In genomic region chr14:121932180-121932579, GRCm38 (mm10) we compare ENCODE assay signal across 33 mouse cellular contexts. TPM values are rescaled to one million over a fixed set of nuclear protein-coding genes. Genes with fewer than 3 reads are reported as not detected.
DNase-seq lines count a peak whose midpoint lies in the region; ATAC-seq and TF ChIP-seq lines count a peak whose summit lies in the region.
"Had no signal": no experiment of that assay in that cellular context is flagged by ENCODE, and none has a peak within 500 bp of the region (broad histone marks: within the 10 kb centered on the region; RNA-seq: fewer than 3 reads in every experiment).

No protein-coding gene starts in this region.

- TF ChIP-seq POLR2A in spleen, adult 2 months (IDR thresholded peaks at IDR 0.05; ENCODE audit: low read depth, low read length), result no peak

- 0 out of 2 replicates have a peak, but pooled peaks cover 2% of the 10 kb centered on the region for H3K4me1 ChIP-seq in forebrain, embryonic 10.5 days
- peaks cover 6% of the 10 kb centered on the region; the same call in 1 of the 2 replicates for H3K4me1 ChIP-seq in forebrain, embryonic 12.5 days
- no peaks in the 10 kb centered on the region; the same call in 1 of the 2 replicates for H3K4me1 ChIP-seq in intestine, embryonic 14.5 days (replicated peaks; ENCODE audit: control insufficient read depth, insufficient read depth, low read length)
- H3K4me1 ChIP-seq in intestine, embryonic 15.5 days (replicated peaks), result 0 out of 2 replicates have a peak, but pooled peaks cover 2% of the 10 kb centered on the region
- peaks cover 43% of the 10 kb centered on the region for H3K4me1 ChIP-seq in spleen, adult 2 months (ENCODE audit: control insufficient read depth, insufficient read depth, insufficient read length)
- H3K4me1 ChIP-seq: embryonic facial prominence, embryonic 12.5 days; hindbrain, embryonic 15.5 days had no signal

- H3K36me3 ChIP-seq in forebrain, embryonic 10.5 days (replicated peaks), result peaks cover 34% of the 10 kb centered on the region
- peaks cover 13% of the 10 kb centered on the region for H3K36me3 ChIP-seq in forebrain, embryonic 12.5 days (replicated peaks)
- H3K36me3 ChIP-seq in intestine, embryonic 14.5 days (ENCODE audit: control insufficient read depth, insufficient read depth, low read length), result peaks cover 9% of the 10 kb centered on the region; the same call in 1 of the 2 replicates
- H3K36me3 ChIP-seq in intestine, embryonic 15.5 days, result peaks cover 8% of the 10 kb centered on the region; the same call in 1 of the 2 replicates
- peaks cover 2% of the 10 kb centered on the region; the same call in 1 of the 2 replicates for H3K36me3 ChIP-seq in spleen, adult 2 months (ENCODE audit: control insufficient read depth, insufficient read depth, low read length)

- peak; percentile 13 for DNase-seq in forebrain, embryonic 10.5 days (ENCODE audit: extremely low spot score, low spot score)
- peak; percentile 38 for DNase-seq in intestine, embryonic 14.5 days (ENCODE audit: low spot score)
- DNase-seq in spleen, adult 2 months (ENCODE audit: low read depth in 1 of 2, low spot score in 2 of 2), result peak in 1 of 2 experiments; percentile 3
- DNase-seq in spleen, postnatal 14 days (ENCODE audit: low spot score in 2 of 2), result no peak
- no peak for DNase-seq in urinary bladder, postnatal 10 days (ENCODE audit: low spot score)
- DNase-seq: adrenal gland, postnatal 10 days; cerebellum, adult 11-12 months; cerebellum, adult 9-11 months; embryo, embryonic 11 days; forebrain, postnatal 0 days; gastrocnemius, postnatal 14 days; kidney, adult 8-10 months; kidney, postnatal 4 days; layer of hippocampus, postnatal 36 days; left cerebral cortex, postnatal 4 days; liver, embryonic 13.5 days; lung, adult 18-20 months; lung, postnatal 4 days; right cerebral cortex, postnatal 25 days; thymus, adult 2 months; thymus, postnatal 4 days had no signal

- no peak for ATAC-seq in forebrain, embryonic 12.5 days (ENCODE audit: low FRiP score)
- no peak for ATAC-seq in intestine, embryonic 14.5 days (replicated peaks; ENCODE audit: low FRiP score, low TSS enrichment, low read depth)
- ATAC-seq in intestine, embryonic 15.5 days, result no peak
- ATAC-seq: forebrain, postnatal 0 days; intestine, embryonic 16.5 days; lung, postnatal 0 days; Patski had no signal

- 0 out of 2 replicates have a peak overlapping the region, but pooled peaks have one; percentile 40 for H3K27ac ChIP-seq in forebrain, embryonic 10.5 days
- no peak overlapping the region for H3K27ac ChIP-seq in forebrain, embryonic 12.5 days
- no peak overlapping the region for H3K27ac ChIP-seq in intestine, embryonic 14.5 days (ENCODE audit: low read depth)
- no peak overlapping the region for H3K27ac ChIP-seq in intestine, embryonic 15.5 days
- peak overlapping the region; percentile 84 for H3K27ac ChIP-seq in spleen, adult 2 months (ENCODE audit: insufficient read depth, low read length)
- H3K27ac ChIP-seq: embryonic facial prominence, embryonic 12.5 days; hindbrain, embryonic 15.5 days; kidney, postnatal 0 days; liver, embryonic 13.5 days had no signal

- H3K9ac ChIP-seq in forebrain, embryonic 12.5 days, result no peak overlapping the region
- no peak overlapping the region for H3K9ac ChIP-seq in intestine, embryonic 14.5 days (ENCODE audit: low read length)
- H3K9ac ChIP-seq in intestine, embryonic 15.5 days, result no peak overlapping the region
- H3K9ac ChIP-seq: embryonic facial prominence, embryonic 12.5 days; forebrain, postnatal 0 days; hindbrain, embryonic 15.5 days; liver, embryonic 13.5 days; neural tube, embryonic 13.5 days had no signal

- no peaks in the 10 kb centered on the region for H3K27me3 ChIP-seq in forebrain, embryonic 10.5 days (ENCODE audit: poor library complexity, severe bottlenecking)
- no peaks in the 10 kb centered on the region for H3K27me3 ChIP-seq in forebrain, embryonic 12.5 days
- H3K27me3 ChIP-seq in intestine, embryonic 14.5 days (replicated peaks; ENCODE audit: control insufficient read depth, insufficient read depth, low read length), result no peaks in the 10 kb centered on the region
- no peaks in the 10 kb centered on the region for H3K27me3 ChIP-seq in intestine, embryonic 15.5 days (replicated peaks)
- no peaks in the 10 kb centered on the region for H3K27me3 ChIP-seq in spleen, adult 2 months (ENCODE audit: control insufficient read depth, insufficient read depth, low read length)
- H3K27me3 ChIP-seq: embryonic facial prominence, embryonic 12.5 days; hindbrain, embryonic 15.5 days; liver, embryonic 13.5 days; neural tube, embryonic 13.5 days; Patski had no signal

- no peak for TF ChIP-seq CTCF in spleen, adult 2 months (IDR thresholded peaks at IDR 0.05; ENCODE audit: extremely low read depth, insufficient read depth, insufficient read length, insufficient replicate concordance)

- 90% methylated on average over 4 of the region's 4 CpGs for WGBS in forebrain, embryonic 10.5 days
- 84% methylated on average over 4 of the region's 4 CpGs for WGBS in forebrain, embryonic 12.5 days
- WGBS in intestine, embryonic 14.5 days, result 91% methylated on average over 4 of the region's 4 CpGs
- WGBS in intestine, embryonic 15.5 days, result 92% methylated on average over 4 of the region's 4 CpGs
- WGBS in spleen, adult 2 months, result 83% methylated on average over 4 of the region's 4 CpGs

- no peak overlapping the region for H3K4me3 ChIP-seq in forebrain, embryonic 10.5 days
- H3K4me3 ChIP-seq in forebrain, embryonic 12.5 days (replicated peaks), result no peak overlapping the region
- H3K4me3 ChIP-seq in intestine, embryonic 14.5 days (ENCODE audit: low read depth, low read length), result no peak overlapping the region
- H3K4me3 ChIP-seq in intestine, embryonic 15.5 days (replicated peaks), result no peak overlapping the region
- no peak overlapping the region for H3K4me3 ChIP-seq in spleen, adult 2 months (ENCODE audit: extremely low read depth, insufficient read depth, insufficient read length)
- H3K4me3 ChIP-seq: embryonic facial prominence, embryonic 12.5 days; hindbrain, embryonic 15.5 days; liver, embryonic 13.5 days; megakaryocyte, embryonic 14.5 days; neural tube, embryonic 13.5 days had no signal

- H3K9me3 ChIP-seq in forebrain, embryonic 10.5 days, result peaks cover 11% of the 10 kb centered on the region
- H3K9me3 ChIP-seq in forebrain, embryonic 12.5 days, result 0 out of 2 replicates have a peak, but pooled peaks cover 3% of the 10 kb centered on the region
- H3K9me3 ChIP-seq in intestine, embryonic 14.5 days (ENCODE audit: control insufficient read depth, low read length), result peaks cover 8% of the 10 kb centered on the region; the same call in 1 of the 2 replicates
- no peaks in the 10 kb centered on the region for H3K9me3 ChIP-seq in intestine, embryonic 15.5 days
- H3K9me3 ChIP-seq: hindbrain, embryonic 15.5 days; liver, embryonic 13.5 days had no signal

- no peak overlapping the region for H3K4me2 ChIP-seq in forebrain, embryonic 12.5 days
- H3K4me2 ChIP-seq in intestine, embryonic 14.5 days (ENCODE audit: low read length), result no peak overlapping the region
- H3K4me2 ChIP-seq in intestine, embryonic 15.5 days (replicated peaks), result no peak overlapping the region
- H3K4me2 ChIP-seq: embryonic facial prominence, embryonic 12.5 days; heart, embryonic 11.5 days; hindbrain, embryonic 15.5 days; liver, embryonic 13.5 days; neural tube, embryonic 13.5 days had no signal

RNA-seq across cellular contexts. Expression of gene Gpr18, which starts 16.6 kb away (rescaled TPM):
- polyA plus RNA-seq in forebrain, embryonic 10.5 days (2016; fragmentation: Nextera tagmentation; extraction: Ambion mirVana), result 0.23 and 0.55 TPM in 2 replicates
- 0.20 and 0.35 TPM in 2 replicates for polyA plus RNA-seq in forebrain, embryonic 12.5 days (2016; fragmentation: Nextera tagmentation; extraction: Ambion mirVana)
- 0.23 and 0.62 TPM in 2 replicates for polyA plus RNA-seq in intestine, embryonic 14.5 days (2014; fragmentation: Nextera tagmentation; extraction: Ambion mirVana)
- polyA plus RNA-seq in intestine, embryonic 15.5 days (2015; fragmentation: Nextera tagmentation; extraction: Ambion mirVana), result 0.29 and 0.34 TPM in 2 replicates
- polyA plus RNA-seq in spleen, adult 2 months (2012; rRNA removed), result 91.9 and 111 TPM in 2 replicates
- polyA plus RNA-seq: forebrain, postnatal 0 days; limb, embryonic 14.5 days; liver, embryonic 13.5 days had no signal

RNA-seq across cellular contexts. Expression of gene Gpr183, which starts 32.8 kb away (rescaled TPM):
- polyA plus RNA-seq in forebrain, embryonic 10.5 days (2016; fragmentation: Nextera tagmentation; extraction: Ambion mirVana), result 1.9 and 2.5 TPM in 2 replicates
- polyA plus RNA-seq in forebrain, embryonic 12.5 days (2016; fragmentation: Nextera tagmentation; extraction: Ambion mirVana), result 1.4 and 1.8 TPM in 2 replicates
- 3.4 and 4.7 TPM in 2 replicates for polyA plus RNA-seq in intestine, embryonic 14.5 days (2014; fragmentation: Nextera tagmentation; extraction: Ambion mirVana)
- polyA plus RNA-seq in intestine, embryonic 15.5 days (2015; fragmentation: Nextera tagmentation; extraction: Ambion mirVana), result 3.7 TPM in 2 replicates
- polyA plus RNA-seq in spleen, adult 2 months (2012; rRNA removed), result 19.3 and 21.5 TPM in 2 replicates
- polyA plus RNA-seq: Patski had no signal

RNA-seq across cellular contexts. Expression of gene Ubac2, which starts 53.8 kb away (rescaled TPM):
- 80.7 and 83.1 TPM in 2 replicates for polyA plus RNA-seq in forebrain, embryonic 10.5 days (2016; fragmentation: Nextera tagmentation; extraction: Ambion mirVana)
- polyA plus RNA-seq in forebrain, embryonic 12.5 days (2016; fragmentation: Nextera tagmentation; extraction: Ambion mirVana), result 67.0 and 67.4 TPM in 2 replicates
- 67.5 and 72.4 TPM in 2 replicates for polyA plus RNA-seq in intestine, embryonic 14.5 days (2014; fragmentation: Nextera tagmentation; extraction: Ambion mirVana)
- 59.3 and 61.1 TPM in 2 replicates for polyA plus RNA-seq in intestine, embryonic 15.5 days (2015; fragmentation: Nextera tagmentation; extraction: Ambion mirVana)
- polyA plus RNA-seq in spleen, adult 2 months (2012; rRNA removed), result 45.3 and 61.2 TPM in 2 replicates

Comparison
In these comparisons a context has a peak if more than half of its experiments do, and no peak if none do; other contexts are left out.
1. H3K27ac ChIP-seq: peak in forebrain, embryonic 10.5 days (single experiment) and spleen, adult 2 months (single experiment); none in forebrain, embryonic 12.5 days (single experiment), intestine, embryonic 14.5 days (single experiment) and intestine, embryonic 15.5 days (single experiment).
2. DNase-seq: peak in forebrain, embryonic 10.5 days (single experiment) and intestine, embryonic 14.5 days (single experiment); none in spleen, postnatal 14 days (0 of 2) and urinary bladder, postnatal 10 days (single experiment).
3. RNA of gene Gpr18, which starts 16.6 kb away (polyA plus RNA-seq): 91.9 to 111 TPM in spleen, adult 2 months; 0.23 to 0.62 TPM in intestine, embryonic 14.5 days, 0.23 to 0.55 TPM in forebrain, embryonic 10.5 days, 0.29 to 0.34 TPM in intestine, embryonic 15.5 days and 0.20 to 0.35 TPM in forebrain, embryonic 12.5 days; every median in the first group is over 10 times any median in the second.